Mouse (Mus musculus): Measurements from ENCODE around the gene Fbxw9.
A peak's percentile ranks its signal among the peaks of the same experiment; 100 is the strongest.

The Fbxw9 gene

DNA sequence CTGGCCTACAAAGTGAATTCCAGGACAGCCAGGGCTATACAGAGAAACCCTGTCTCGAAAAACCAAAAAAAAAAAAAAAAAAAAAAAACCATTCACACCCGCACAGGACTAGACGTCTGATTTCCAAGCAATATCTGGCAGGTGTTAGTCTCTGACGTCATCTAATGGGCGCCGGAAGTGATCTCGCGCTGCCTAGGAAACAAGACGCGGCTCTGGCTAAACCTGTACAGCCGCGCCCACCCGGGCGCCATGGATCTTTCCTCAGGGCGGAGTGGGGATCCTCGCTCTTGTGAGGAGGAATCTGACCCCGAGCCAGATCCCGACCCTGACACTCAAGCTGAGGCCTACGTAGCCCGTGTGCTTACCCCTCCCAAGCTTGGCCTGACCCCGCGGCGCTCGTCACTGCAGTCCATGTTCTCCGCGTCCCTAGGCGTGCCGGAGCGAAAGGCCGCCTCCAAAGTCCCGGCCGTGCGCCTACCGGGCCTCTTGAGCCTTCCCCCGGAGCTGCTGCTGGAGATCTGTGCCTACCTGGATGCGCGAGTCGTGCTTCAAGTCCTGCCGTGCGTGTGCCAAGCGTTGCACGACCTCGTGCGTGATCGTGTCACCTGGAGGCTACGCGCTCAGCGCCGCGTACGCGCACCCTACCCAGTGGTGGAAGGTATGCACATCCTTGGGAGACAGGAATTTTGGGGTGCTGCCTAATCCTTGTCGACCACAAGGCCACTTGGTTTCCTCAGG, at the start of gene Fbxw9:
Fbxw9 (plus strand) TSS at position 177 of the 738 bp plus-strand sequence.
- DNase-seq (ENCODE audit: low spot score): peak; percentile 92

DNA sequence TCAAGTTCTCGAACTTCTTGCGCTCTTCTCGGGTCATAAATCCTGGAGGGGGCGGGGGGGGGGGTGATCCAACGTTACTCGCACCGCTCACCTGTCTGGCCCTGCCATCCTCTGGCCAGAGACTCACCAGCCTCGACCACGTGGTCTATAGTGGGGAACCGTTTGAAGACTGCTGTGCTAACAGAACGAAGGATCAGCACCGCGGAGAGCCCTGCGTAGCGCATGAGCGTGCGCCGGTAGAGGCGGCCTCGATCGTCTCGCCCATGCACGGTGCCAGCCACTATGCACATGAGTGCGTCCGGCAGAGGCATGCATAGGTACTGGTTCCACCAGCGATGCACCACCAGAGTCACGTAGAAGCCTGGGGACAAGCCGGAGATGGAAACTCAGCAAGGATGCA, 48.6 kb upstream of the Fbxw9 start:
- no peak for DNase-seq (ENCODE audit: low spot score)

DNA sequence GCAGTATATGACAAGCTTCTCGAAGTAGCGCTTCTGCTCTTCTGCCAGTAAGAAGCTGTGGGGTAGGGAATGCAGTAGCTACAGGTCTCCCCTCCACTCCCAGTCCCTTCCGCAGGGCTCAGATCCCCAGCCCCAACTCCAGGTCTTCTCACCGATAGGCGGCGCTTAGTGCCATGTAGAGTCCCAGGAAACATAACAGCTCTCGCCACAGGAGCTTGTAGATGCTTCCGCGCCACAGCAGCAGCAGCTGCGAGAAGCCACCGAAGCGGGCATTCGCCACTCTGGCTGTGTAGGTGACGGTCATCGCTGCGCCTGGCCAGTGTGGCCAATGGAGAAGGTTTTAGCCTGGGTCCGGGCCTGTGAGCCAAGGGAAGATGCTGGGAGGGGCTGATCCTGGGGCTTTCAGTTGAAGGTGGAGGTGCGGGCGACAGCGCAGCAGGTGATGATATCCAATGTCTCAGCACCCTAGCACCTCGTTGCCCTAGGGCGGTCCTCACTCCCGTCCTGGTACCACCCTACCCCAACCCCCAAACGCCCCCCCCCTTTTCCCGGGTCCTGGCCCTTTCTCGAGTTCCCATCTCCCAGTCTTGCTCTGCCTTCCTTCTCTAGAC, 46.5 kb upstream of the Fbxw9 start:
- DNase-seq (ENCODE audit: low spot score): peak; percentile 82

DNA sequence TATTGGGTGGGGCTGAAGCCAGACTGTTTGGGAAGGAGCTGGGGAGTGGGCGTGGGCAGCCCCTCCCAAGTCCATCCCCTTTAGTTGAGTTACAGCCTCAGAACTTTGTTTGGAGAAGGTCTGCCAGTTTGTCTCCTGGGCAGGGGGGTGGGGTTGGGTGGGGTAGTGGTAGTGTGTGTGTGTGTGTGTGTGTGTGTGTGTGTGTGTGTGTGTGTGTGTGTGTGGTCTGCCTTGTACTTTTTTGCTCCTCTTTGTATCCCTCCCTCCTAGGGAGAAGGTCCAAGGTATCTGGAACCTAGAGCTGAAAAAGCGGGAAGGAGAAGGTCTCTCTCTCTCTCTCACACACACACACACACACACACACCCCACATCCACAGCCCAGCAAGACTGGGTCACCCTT, 45.4 kb upstream of the Fbxw9 start, which contains the start of gene Best2:
Best2 (minus strand) TSS at position 101 of the 400 bp plus-strand sequence.
- no peak for DNase-seq (ENCODE audit: low spot score)

DNA sequence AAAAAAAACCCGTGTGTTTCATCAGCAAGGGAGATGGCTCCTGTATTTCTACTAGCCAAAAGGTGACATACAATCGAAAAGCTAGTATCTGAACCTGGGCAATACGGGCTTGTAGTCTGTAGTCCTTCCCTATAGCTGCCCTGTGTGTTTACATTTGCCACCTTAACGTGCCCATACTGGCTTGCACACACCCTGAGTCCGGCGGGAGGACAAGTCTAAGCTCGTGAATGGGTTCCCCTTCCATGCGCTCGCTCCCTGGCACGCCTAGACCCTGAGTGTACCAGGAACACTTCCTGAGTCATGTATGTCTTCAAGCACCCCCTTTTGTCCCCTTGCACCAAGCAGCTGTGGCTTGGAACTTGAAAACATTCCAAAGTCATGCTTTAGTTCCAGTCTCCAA, 43.1 kb upstream of the Fbxw9 start:
- no peak for DNase-seq (ENCODE audit: low spot score)

DNA sequence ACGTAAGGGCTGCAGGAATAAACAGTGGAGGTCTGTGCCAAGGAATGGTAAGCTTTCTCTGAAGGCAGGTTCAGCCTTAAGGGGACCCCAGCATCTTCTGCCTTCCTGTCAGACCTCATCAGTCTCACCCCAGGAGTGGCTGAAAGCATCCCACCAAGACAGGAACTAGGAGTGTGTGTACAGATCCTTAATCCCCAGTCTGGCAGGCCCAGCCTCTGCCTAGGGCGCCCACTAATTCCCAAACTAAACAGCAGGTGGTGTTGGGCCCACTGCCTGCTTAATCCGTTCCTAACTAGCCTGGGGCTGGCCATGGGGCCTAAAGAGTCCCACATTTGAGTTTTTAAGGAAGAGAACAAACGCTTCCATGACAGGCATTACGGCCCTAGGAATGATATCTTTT, 42.6 kb upstream of the Fbxw9 start:
- DNase-seq (ENCODE audit: low spot score): no peak

DNA sequence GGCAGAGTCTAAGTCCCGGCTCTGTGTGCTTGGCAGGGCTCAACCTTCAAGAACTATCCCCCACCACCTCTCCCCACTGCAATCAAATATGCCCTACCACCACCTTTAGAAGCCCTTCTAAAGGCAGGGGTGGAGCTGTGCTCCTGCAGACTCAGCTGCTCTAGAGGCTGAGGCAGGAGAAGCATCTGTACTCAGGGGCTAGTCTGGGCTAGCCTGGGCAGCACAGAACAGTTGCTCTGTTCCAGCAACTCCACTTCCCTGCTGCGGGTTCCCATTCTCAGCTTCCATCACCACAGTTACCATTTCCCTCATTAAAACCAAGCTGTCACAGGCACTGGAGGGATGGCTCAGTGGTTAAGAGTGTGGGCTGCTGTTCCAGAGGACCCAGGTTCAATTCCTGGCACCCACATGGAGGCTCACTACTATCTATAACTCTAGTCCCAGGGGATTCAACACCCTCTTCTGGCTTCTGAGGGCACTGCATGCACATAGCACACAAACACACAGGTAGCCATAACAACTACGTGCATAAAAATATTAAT, 38.3 kb upstream of the Fbxw9 start:
- no peak for DNase-seq (ENCODE audit: low spot score)

DNA sequence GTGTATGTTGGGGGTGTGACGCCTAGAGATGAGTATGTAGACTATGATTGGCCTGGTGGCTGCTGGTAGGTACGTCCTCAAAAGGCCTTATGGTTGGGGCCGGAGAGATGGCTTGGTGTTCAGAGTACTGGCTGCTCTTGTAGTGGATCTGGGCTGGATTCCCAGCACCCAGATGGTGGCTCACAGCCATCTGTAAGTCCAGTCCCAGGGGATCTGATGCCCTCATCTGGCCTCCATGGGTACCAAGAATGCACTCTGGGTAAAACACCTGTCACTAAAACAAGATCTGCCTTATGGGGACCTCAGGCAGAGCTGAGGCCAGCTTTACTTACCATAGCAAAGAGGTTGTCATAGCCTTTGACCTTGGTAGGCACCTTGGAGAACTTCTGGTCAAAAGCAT, 36.0 kb upstream of the Fbxw9 start:
- no peak for DNase-seq (ENCODE audit: low spot score)

DNA sequence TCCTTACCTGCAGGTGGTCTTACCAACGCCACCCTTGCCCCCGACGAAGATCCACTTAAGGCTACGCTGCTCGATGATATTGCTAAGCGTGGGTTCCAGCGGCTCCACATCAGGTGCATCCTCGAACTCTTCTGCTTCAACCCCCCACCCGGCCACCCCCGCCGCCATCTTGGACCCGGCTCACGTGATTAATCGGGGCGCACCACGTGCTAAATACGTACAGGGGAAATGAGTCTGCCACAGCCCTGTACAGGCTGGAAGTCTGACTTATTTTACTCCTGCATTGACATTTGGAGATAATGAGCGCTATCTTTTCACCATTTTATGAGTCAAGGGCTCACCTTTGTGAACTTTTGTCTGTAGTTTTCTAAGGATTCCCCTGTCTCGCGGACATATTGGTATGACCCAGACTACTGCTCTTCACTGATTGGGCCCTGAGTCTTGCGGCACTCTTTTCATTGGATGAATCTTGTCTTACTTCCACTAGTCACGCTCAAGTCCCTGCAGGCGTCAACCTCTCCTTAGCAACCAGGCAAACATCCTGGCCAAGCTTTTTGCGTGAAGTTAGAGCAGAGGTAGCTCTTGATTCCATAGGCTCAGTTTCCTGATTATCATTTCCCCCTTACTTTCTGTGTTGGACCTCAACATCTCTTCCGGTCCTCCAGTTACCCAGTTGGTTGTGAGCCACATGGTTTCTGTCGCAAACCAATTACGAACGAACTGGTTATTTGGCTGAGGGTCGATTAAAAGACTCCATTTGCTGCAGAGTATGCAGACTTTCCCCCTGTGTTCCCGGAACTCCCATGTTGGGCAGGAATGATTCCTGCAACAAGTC, 34.5 kb upstream of the Fbxw9 start, which contains the start of gene Asna1:
Asna1 (minus strand) TSS at position 184 of the 835 bp plus-strand sequence.
- peak; percentile 94 for DNase-seq (ENCODE audit: low spot score)

DNA sequence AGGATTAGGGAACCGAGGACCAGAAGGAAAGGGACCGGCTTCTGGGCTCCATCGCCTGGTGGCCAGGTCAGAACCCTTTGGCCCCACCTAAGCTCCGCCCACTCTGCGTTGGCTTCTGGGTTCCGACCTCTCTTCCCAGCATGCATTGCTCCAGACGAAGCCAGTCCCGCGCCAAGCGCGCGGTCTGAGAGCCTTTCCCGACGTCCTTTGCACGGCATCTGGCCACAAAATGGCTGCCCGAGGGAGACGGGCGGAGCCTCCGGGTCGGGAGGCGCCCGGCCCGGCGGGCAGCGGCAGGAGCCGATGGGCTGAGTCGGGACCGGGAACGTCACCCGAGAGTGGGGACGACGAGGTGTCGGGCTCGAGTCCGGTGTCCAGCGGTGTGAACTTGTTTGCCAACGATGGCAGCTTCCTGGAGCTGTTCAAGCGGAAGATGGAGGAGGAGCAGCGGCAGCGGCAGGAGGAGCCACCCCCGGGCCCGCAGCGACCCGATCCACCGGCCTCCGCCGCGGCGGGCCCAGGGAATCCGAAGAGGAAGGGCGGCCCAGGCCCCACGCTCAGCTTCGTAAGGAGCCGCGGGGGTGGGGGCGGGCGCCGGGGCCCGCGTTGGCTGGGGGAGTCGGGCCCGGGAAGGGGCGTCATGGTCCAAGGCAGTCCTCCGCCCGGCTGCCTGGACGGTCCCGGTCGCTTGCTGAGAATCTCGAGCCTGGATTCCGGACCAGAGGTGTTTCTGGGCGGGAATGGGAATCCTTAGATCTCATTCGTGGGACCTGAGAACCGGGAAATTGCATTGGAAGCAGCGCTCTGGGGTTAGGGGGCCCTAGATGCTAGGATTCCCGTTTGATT, 33.0 kb upstream of the Fbxw9 start, which contains the start of gene Trir:
Trir (plus strand) TSS at position 154 of the 846 bp plus-strand sequence.
- peak; percentile 99 for DNase-seq (ENCODE audit: low spot score)

DNA sequence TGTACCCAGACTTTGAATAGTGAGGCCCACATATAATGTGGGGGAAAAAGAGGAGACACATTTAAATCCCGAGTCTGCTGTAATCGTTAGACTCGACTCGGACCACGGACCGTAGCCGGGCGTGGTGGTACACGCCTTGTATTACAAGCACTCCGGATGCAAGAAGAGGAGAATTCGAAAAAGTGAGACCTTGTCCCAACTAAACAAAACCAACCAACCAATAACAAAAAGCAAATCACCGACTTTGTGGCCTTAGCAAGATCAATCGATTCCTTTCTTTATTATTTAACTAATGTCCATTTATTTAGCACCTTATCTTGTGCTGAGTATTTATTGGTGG, 32.4 kb upstream of the Fbxw9 start:
- DNase-seq (ENCODE audit: low spot score): no peak

DNA sequence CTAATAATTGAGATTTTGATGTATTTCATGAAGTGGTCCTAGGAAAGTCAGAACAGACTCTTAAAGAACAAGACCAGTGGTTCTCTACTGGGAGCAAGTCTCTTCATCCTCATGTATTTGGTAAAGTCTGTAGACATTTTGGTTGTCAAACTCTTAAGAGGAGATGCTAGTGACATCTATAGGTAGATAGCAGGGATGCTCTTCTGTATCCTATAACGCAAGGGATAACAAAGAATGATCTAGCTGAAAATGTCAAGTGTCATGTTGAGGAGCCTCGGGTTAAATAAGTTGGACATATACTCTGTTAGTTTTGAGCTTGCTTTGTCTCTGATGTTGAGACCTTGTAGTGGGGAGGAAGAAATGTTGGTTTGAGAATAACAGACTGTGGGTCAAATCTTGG, 31.9 kb upstream of the Fbxw9 start:
- DNase-seq (ENCODE audit: low spot score): no peak

DNA sequence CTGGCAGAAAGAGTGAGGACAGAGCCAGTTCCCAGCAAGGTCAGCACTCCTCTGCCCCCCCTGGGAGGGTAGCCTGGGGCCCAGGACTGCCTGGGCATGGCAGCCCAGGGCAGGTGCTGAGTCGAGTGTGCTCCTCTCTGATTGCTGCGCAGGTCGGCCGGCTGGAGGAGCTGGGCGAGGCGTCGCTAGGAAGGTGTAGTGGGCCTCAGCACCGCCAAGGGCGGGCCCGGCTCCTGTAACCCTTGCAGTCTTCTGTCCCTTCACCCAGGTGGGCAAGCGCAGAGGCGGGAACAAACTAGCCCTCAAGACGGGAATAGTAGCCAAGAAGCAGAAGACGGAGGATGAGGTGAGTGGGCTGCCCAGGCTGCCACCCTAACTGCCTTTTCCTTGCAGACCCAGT, 30.6 kb upstream of the Fbxw9 start:
- DNase-seq (ENCODE audit: low spot score): no peak

DNA sequence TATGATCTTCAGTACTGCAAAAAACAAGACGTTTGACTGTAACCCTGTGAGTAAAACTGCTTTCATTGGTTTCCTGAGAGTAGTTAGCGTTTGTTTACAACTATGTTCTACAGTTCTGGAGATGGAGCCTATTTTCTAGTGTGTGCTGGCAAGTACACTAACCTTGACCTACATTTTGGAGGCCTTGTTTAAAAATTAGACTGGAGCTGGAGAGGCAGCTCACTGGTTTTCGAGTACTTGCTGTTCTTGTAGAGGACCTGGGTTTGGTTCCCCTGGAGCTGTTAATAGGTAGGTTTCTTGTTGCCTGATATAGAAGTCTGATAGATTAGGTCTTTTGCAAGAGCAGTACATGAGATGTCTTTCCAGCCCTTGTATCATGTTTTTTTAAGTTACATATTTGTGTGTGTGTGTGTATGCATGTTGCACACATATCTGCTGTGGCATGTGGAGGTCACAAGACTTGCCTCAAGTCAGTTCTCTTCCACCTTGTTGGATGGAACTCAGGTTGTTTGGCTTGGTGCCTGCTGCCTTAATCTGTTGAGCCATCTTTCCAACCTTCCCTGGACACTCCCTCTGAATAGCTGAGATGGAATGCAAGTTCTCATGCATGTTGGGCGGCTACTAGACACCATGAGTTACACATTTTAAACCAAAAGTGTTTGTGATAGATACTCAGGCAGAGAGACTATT, 27.1 kb upstream of the Fbxw9 start:
- no peak for DNase-seq (ENCODE audit: low spot score)

DNA sequence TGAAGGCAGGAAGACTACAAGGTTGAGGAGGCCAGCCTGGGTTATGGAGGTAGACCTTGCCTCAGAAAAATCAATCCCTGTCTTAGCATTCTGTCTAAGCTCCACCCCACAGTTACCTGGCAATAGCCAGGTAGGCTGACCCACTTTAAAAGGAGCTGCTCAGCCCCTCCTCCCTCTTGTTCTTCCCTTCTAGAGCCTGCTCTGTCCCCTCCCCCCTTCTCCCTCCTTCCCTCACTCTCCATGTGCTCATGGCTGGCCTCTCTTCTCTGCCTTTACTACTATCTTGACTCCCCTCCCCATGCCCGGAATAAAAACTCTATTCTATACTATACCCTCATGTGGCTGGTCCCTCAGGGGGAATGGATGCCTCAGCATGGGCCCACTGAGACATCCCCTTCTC, 26.0 kb upstream of the Fbxw9 start:
- DNase-seq (ENCODE audit: low spot score): peak; percentile 35

DNA sequence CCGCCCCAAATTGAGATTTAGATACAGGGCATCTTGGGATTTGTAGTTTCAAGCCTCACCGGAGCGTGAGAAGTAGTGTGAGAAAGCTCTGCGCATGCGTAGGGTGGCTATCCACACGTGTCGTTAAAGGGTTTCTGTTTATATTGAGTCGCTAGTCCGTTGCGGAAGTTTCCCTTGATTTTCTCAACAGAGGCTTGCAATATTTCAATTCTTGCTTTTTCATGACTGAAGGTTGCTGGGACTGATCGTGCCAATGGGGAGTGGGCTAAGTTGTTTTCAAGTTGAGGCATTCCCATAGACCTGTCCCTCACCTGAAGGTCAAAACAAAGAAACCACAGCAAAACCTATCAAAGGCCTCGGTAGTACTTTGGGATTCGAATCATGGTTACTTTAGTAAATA, 25.1 kb upstream of the Fbxw9 start:
- DNase-seq (ENCODE audit: low spot score): peak; percentile 80

DNA sequence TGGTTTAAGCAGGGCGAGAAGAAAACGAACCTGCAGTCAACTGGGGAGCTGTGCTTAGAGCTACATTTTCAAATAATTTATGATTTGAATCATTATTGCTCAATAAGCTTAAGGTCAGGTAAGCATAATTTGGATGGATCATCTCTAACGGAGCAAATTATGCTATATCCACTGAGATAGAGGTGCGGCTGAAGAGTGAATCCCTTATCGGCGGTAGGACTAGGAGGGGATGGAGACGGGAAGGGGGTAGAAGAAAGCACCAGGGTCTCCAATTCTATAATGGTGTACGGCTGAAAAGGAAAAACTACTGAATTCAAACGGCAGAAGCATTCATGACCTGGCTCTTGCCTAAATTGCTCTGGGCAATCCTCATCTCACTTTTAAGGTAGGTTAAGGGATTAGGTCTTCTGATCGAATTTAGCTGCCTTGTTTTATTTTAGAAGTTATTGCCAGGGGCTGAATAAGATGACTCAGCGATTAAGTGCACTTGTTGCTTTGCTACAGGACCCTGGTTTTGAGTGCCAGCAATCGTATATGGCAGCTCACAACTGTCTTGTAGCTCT, 24.6 kb upstream of the Fbxw9 start:
- no peak for DNase-seq (ENCODE audit: low spot score)

DNA sequence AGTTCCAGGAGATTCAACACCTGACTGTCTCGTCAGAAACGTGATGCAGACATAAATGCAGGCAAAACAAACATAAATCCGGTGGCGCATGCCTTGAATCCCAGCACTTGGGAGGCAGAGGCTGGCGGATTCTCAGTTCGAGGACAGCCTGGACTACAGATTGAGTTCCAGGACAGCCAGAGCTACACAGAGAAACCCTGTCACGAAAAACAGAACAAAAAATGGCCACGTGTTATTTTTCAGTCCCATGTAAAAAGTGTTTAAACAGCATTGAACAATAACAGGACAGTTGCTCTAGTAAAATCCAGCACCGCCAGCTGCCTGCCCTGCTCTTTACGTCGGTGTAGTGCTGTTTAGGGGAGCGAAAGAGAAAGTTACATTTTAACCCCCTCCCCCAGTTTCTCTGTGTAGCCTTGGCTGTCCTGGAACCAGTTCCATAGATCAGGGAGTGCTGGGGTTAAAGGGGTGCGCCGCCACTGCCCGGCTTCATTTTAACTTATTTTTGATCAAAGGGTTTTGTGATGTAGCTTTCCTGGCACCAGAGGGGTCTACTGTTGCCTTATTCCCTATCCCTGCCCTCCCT, 24.0 kb upstream of the Fbxw9 start:
- DNase-seq (ENCODE audit: low spot score): no peak

DNA sequence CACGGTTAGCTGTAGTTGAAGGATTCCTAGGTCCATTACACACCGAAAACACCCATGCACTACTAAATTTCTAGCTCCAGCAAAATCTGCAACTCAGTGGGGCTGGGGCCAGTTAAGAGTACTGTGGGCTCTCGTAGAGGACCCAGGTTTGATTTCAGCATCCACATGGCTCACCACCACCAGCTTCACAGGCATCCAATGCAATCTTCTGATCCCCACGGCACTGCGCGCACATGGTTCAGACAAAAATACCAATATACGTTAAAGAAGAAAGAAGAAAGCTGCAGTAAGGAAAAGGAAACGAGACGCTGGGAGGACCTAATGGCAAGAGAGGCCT, 23.5 kb upstream of the Fbxw9 start:
- DNase-seq (ENCODE audit: low spot score): no peak

DNA sequence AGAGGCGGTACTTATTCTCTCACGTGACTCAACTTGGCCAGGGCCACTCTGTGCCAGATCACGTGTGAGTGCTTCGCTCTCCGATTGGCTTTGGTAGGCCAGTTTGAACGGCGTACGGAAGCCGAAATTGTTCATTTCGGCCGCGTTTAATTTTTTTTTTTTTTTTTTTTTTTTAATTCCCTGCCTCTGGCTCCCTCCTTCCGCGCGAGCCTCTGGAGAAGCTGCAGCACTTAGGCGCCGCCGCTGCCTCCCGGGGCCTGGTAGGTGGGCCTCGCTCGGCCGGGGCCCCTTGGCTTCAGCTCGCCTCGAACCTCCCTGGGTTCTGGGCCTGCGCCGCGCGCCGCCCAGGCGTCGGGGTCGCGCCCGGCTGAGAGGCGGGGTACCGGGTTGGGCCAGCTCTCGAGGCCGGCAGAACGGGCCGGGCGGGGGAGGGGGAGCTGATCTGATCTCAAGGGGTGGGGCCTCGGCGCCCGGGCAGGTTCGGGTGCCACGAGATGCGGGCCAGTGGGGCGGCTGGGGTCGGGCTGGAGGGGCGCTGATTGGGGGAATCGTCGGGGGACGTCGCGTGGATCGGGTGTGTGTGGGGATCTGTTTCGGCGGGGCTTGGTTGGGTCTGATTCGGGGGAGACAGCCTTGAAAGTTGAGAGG, 23.0 kb upstream of the Fbxw9 start, which contains the start of gene Tnpo2:
Tnpo2 (plus strand) TSS at position 198 of the 648 bp plus-strand sequence.
- DNase-seq (ENCODE audit: low spot score): peak; percentile 97

All from lung, postnatal 25 days (tissue).